Comparison of ENCODE assay signal across 9 mouse cellular contexts in the genomic region with DNA sequence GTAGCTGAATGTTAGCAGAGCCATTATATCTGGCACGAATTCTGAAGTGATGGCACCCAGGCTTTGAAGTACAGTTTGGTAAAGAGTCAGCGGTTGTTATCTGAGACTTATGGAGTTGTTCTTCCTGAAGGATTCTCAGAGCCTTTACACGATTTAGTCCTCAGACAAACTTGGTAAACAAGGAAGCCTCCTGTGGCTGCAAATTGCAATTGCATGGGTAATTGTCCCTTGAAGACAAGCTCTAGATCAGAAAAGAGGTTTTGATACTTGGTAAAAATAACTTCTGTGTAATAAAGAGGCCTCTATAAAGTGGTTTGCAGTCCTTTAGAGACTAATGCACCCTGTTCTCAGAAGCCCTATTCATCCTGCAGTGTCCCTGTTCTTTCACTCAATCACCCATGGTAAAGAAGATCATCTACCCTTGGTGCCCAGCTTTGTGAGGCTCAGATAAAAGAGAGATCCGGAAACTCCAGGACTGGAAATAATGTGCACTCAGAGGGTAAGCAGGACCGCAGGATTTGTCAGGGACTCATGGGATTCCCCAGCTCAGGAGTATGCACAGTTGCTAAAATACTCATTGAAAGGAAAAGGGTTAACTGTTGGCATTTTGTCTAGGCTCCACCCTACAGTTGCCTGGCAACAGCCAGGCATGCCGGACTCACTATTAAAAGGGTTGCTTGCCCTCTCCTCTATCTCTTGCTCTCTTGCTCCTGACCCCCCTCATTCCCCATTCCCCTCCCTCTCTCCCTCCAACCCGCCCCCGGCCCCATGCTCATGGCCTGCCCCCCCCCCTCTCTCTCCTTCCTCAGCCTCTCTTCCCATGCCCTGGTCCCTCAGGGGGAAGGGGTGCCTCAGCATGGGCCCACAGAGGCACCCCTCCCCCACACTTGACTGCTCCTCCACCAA. TPM values are rescaled to one million over a fixed set of nuclear protein-coding genes. Genes with fewer than 3 reads are reported as not detected.
A peak's percentile ranks its signal among the peaks of the same experiment; 100 is the strongest.
DNase-seq lines count a peak whose midpoint lies in the region; ATAC-seq lines count a peak whose summit lies in the region.
"Had no signal": no experiment of that assay in that cellular context is flagged by ENCODE, and none has a peak within 500 bp of the region (broad histone marks: within the 10 kb centered on the region; RNA-seq: fewer than 3 reads in every experiment).

No protein-coding gene starts in this region.

- H3K9ac ChIP-seq in kidney, embryonic 16.5 days (replicated peaks; ENCODE audit: low read length) = no peak overlapping the region
- no peak overlapping the region for H3K9ac ChIP-seq in hindbrain, embryonic 12.5 days

- peak overlapping the region; percentile 40 for H3K4me2 ChIP-seq in kidney, embryonic 16.5 days (replicated peaks; ENCODE audit: low read depth, low read length)
- peak overlapping the region; percentile 35 for H3K4me2 ChIP-seq in hindbrain, embryonic 12.5 days (replicated peaks)

- H3K4me3 ChIP-seq in kidney, embryonic 16.5 days (ENCODE audit: low read length) = no peak overlapping the region
- H3K4me3 ChIP-seq in hindbrain, embryonic 12.5 days = no peak overlapping the region

- H3K36me3 ChIP-seq in kidney, embryonic 16.5 days (ENCODE audit: insufficient read depth, low read length) = no peaks in the 10 kb centered on the region
- no peaks in the 10 kb centered on the region for H3K36me3 ChIP-seq in hindbrain, embryonic 12.5 days

- WGBS in kidney, embryonic 16.5 days = 27% methylated on average over 8 of the region's 8 CpGs
- 30% methylated on average over 7 of the region's 8 CpGs for WGBS in hindbrain, embryonic 12.5 days

- DNase-seq in kidney, postnatal 14 days = no peak
- DNase-seq in embryo, embryonic 11 days = peak; percentile 77
- peak; percentile 55 for DNase-seq in neural tube, embryonic 10.5 days (ENCODE audit: extremely low spot score, low spot score)
- DNase-seq in adrenal gland, adult (ENCODE audit: inconsistent age in 2 of 2, low spot score in 1 of 2) = no peak
- no peak for DNase-seq in cerebellum, adult 11-12 months
- no peak for DNase-seq in gastrocnemius, postnatal 25 days
- DNase-seq: kidney, postnatal 25 days had no signal

- peak; percentile 75 for ATAC-seq in kidney, embryonic 16.5 days (ENCODE audit: low FRiP score, low TSS enrichment)
- peak; percentile 84 for ATAC-seq in hindbrain, embryonic 12.5 days (ENCODE audit: low FRiP score)

- peaks cover 7% of the 10 kb centered on the region; the same call in 1 of the 2 replicates for H3K4me1 ChIP-seq in kidney, embryonic 16.5 days (ENCODE audit: insufficient read depth, low read length)
- H3K4me1 ChIP-seq in hindbrain, embryonic 12.5 days = 0 out of 2 replicates have a peak, but pooled peaks cover 13% of the 10 kb centered on the region

- H3K9me3 ChIP-seq in kidney, embryonic 16.5 days (ENCODE audit: low read length) = no peaks in the 10 kb centered on the region
- H3K9me3 ChIP-seq in hindbrain, embryonic 12.5 days (replicated peaks) = no peaks in the 10 kb centered on the region

- H3K27ac ChIP-seq in kidney, embryonic 16.5 days (ENCODE audit: low read length) = peak overlapping the region; percentile 68; the same call in 1 of the 2 replicates
- H3K27ac ChIP-seq in hindbrain, embryonic 12.5 days = peak overlapping the region; percentile 74

- H3K27me3 ChIP-seq in kidney, embryonic 16.5 days (ENCODE audit: insufficient read depth, low read length) = no peaks in the 10 kb centered on the region
- H3K27me3 ChIP-seq in hindbrain, embryonic 12.5 days = no peaks in the 10 kb centered on the region

RNA-seq across cellular contexts. Expression of gene Zfp626, which starts 8.8 kb away (rescaled TPM):
- 1.8 and 2.5 TPM in 2 replicates for polyA plus RNA-seq in kidney, embryonic 16.5 days (2015; fragmentation: Nextera tagmentation; extraction: Ambion mirVana)
- 2.1 and 2.2 TPM in 2 replicates for polyA plus RNA-seq in hindbrain, embryonic 12.5 days (2016; fragmentation: Nextera tagmentation; extraction: Ambion mirVana)
- total RNA-seq in gastrocnemius, postnatal 25 days (2021) = 1 to 10 TPM; 3.8 to 3.9 TPM

RNA-seq across cellular contexts. Expression of gene Zfp59, which starts 40.2 kb away (rescaled TPM):
- polyA plus RNA-seq in kidney, embryonic 16.5 days (2015; fragmentation: Nextera tagmentation; extraction: Ambion mirVana) = 9.1 and 9.6 TPM in 2 replicates
- 11.7 and 12.5 TPM in 2 replicates for polyA plus RNA-seq in hindbrain, embryonic 12.5 days (2016; fragmentation: Nextera tagmentation; extraction: Ambion mirVana)
- 1 to 10 TPM; 1.6 to 1.7 TPM for total RNA-seq in gastrocnemius, postnatal 25 days (2021)

RNA-seq across cellular contexts. Expression of gene Zfp607a, which starts 59.2 kb away (rescaled TPM):
- polyA plus RNA-seq in kidney, embryonic 16.5 days (2015; fragmentation: Nextera tagmentation; extraction: Ambion mirVana) = 3.9 and 4.7 TPM in 2 replicates
- 2.2 and 3.1 TPM in 2 replicates for polyA plus RNA-seq in hindbrain, embryonic 12.5 days (2016; fragmentation: Nextera tagmentation; extraction: Ambion mirVana)
- 1 to 10 TPM; 1.9 to 2.0 TPM for total RNA-seq in gastrocnemius, postnatal 25 days (2021)

Comparison
In these comparisons a context has a peak if more than half of its experiments do, and no peak if none do; other contexts are left out.
1. DNase-seq: peak in embryo, embryonic 11 days (single experiment) and neural tube, embryonic 10.5 days (single experiment); none in kidney, postnatal 14 days (single experiment), adrenal gland, adult (0 of 2), cerebellum, adult 11-12 months (single experiment) and gastrocnemius, postnatal 25 days (single experiment).